Mouse (Mus musculus) limb, embryonic 14.5 days (tissue): Measurements from ENCODE around the gene Pigu. TPM values are rescaled to one million over a fixed set of nuclear protein-coding genes. Genes with fewer than 3 reads are reported as not detected.

Experiments used
- ATAC-seq: fragments of 200-750 bp; cut with Nextera tagmentation; 2 replicates; pipeline ENCODE4 v1.8.0; 2017; ENCODE audit warnings: low read depth, moderate number of reproducible peaks, moderate TSS enrichment; ENCODE audit not compliant: low FRiP score
- DNase-seq: peaks from one replicate; pipeline ENCODE4 v3.0.0-alpha.2; 2015; ENCODE audit warnings: low spot score
- H3K27ac ChIP-seq: fragments of 300-500 bp; sonication (generic); replicated peaks from 2 replicates; pipeline ENCODE4 v1.5.1; 2014; ENCODE audit warnings: low read depth, mild to moderate bottlenecking, low read length, moderate library complexity, mixed read lengths
- H3K27me3 ChIP-seq: fragments of 300-500 bp; sonication (generic); 2 replicates; pipeline ENCODE4 v1.6.1; 2014; ENCODE audit warnings: low read length, mixed read lengths; ENCODE audit not compliant: control insufficient read depth, insufficient read depth
- H3K36me3 ChIP-seq: fragments of 300-500 bp; sonication (generic); 2 replicates; pipeline ENCODE4 v1.6.1; 2014; ENCODE audit warnings: mild to moderate bottlenecking, low read length, moderate library complexity, mixed read lengths; ENCODE audit not compliant: control insufficient read depth, insufficient read depth
- H3K4me1 ChIP-seq: fragments of 300-500 bp; sonication (generic); 2 replicates; pipeline ENCODE4 v1.6.1; 2014; ENCODE audit warnings: antibody characterized with exemption, low read length, mixed read lengths; ENCODE audit not compliant: control insufficient read depth, insufficient read depth
- H3K4me2 ChIP-seq: fragments of 300-500 bp; sonication (generic); replicated peaks from 2 replicates; pipeline ENCODE4 v1.6.1; 2014; ENCODE audit warnings: low read depth, mild to moderate bottlenecking, low read length, moderate library complexity; ENCODE audit not compliant: severe bottlenecking
- H3K4me3 ChIP-seq: fragments of 300-500 bp; sonication (generic); replicated peaks from 2 replicates; pipeline ENCODE4 v1.5.1; 2014; ENCODE audit warnings: low read length
- H3K9ac ChIP-seq: fragments of 300-500 bp; sonication (generic); 2 replicates; pipeline ENCODE4 v1.6.1; 2014; ENCODE audit warnings: mild to moderate bottlenecking, low read depth, low read length, moderate library complexity; ENCODE audit not compliant: severe bottlenecking
- H3K9me3 ChIP-seq: fragments of 300-500 bp; sonication (generic); 2 replicates; pipeline ENCODE4 v1.6.1; 2016; ENCODE audit warnings: low read length; ENCODE audit not compliant: control insufficient read depth
- POLR2A ChIP-seq: fragments of 200-500 bp; IDR thresholded peaks from 2 replicates; pipeline ENCODE4 v1.8.0; 2012; ENCODE audit warnings: inconsistent platforms, mild to moderate bottlenecking, moderate library complexity, borderline replicate concordance; ENCODE audit not compliant: insufficient read depth, insufficient read length; ENCODE audit errors: extremely low read depth
- WGBS: fragments of 180-500 bp; shearing (Covaris S2); extraction: QIAGEN DNeasy Blood & Tissue Kit; methylation state at CpG from one replicate; pipeline ENCODE4 v1.1.7; 2014; 5-methylcytosine and 5-hydroxymethylcytosine counted together
- polyA plus RNA-seq, 2 experiments: library from polyadenylated mRNA; depleted of rRNA in 1 of 2; stranded (reverse) in 1 of 2; unstranded in 1 of 2; fragments of >200 nt; fragmentation: Nextera tagmentation in 1 of 2; extraction: Ambion mirVana in 1 of 2; gene quantifications; 2 replicates each; pipeline versions ENCODE4 v1.2.1 to v1.2.3; 2012 to 2014

Pigu gene
- polyA plus RNA-seq, 2 experiments: 43.8 to 50.7 TPM

DNA sequence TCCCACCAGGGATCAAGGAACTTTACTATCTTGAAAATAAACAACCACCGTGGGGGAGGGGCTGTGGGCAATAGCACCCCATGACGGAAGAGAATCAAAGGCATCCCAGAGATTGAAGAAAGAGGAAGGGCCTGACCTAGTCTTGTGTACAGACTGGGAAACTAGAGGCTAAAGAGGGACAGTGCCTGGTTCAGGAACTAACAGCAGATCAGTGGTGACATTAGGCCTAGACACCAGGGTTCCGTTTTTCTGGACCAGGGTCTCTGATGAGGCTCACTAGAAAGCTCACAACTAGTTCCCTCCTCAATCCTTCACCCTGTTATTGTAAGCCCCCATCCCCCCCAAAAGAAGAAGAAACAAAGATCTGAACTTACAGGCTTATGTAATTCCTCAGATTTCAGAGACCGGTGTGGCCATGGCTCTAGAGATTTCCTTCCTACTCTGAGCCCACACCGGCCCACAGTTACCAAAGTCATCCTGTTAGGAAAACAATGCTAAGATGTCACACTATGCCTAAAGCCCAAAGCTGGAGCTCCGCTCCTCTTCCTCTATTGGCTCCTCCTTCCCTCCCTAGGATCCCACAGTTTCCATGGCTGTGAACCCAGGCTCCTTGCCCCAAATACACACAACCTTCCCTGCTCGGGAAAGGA lies 10.5 kb upstream of the Pigu start:
- ATAC-seq (no peak), DNase-seq (no peak)
- H3K4me2 ChIP-seq: no peak overlapping the region
- no peak overlapping the region for H3K27ac ChIP-seq
- no peak overlapping the region for H3K9ac ChIP-seq
- WGBS: 80% methylated on average over 7 of the region's 7 CpGs
- H3K27me3 ChIP-seq: no peaks in the 10 kb centered on the region
- no peak for TF ChIP-seq POLR2A
- no peak overlapping the region for H3K4me3 ChIP-seq
- no peaks in the 10 kb centered on the region for H3K9me3 ChIP-seq
- no peaks in the 10 kb centered on the region for H3K4me1 ChIP-seq
- no peaks in the 10 kb centered on the region for H3K36me3 ChIP-seq

DNA sequence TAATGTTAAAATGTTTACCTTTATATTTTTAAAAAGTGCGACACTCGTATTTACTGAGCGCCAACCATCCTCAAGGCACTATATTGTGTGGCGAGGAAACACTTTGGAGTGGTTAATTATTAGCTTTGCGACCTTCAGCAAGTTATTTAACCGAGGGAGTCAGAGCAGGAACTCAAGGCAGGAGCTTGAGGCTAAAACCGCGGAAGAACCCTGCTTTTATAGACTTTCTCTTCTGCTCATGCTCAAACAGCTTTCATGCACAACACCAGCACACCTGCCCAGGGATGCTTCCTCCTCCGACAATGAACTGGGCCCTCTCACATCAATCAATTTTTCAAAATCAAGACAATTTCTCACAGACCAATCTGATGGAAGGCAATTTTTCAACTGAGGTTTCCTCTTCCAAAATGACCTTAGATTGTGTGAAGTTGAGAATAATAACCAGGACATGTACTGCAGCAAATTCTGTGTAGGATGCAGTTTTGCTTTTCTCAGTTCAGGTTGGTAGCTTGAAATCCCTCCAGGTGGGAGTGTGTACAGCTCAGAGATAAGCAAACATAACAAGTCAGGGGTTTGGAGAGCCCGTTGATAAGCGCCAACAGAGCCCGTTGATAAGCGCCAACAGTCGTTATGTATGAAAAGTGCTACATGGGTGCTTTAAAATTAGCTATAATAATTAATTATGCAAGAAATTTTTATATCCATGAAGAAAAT lies 613 bp upstream of the Pigu start:
- DNase-seq (no peak), ATAC-seq (peak; percentile 12; the same call in 1 of the 2 replicates)
- Histone ChIP-seq H3K9ac (peak overlapping the region; percentile 26; the same call in 1 of the 2 replicates), H3K4me3 (peak overlapping the region; percentile 81), H3K27me3 (no peaks in the 10 kb centered on the region), H3K27ac (no peak overlapping the region; the same call in 1 of the 2 replicates), H3K36me3 (no peaks in the 10 kb centered on the region), H3K9me3 (no peaks in the 10 kb centered on the region), H3K4me2 (peak overlapping the region; percentile 73), H3K4me1 (peaks cover 6% of the 10 kb centered on the region; the same call in 1 of the 2 replicates)
- no peak for TF ChIP-seq POLR2A
- 35% methylated on average over 14 of the region's 14 CpGs for WGBS

DNA sequence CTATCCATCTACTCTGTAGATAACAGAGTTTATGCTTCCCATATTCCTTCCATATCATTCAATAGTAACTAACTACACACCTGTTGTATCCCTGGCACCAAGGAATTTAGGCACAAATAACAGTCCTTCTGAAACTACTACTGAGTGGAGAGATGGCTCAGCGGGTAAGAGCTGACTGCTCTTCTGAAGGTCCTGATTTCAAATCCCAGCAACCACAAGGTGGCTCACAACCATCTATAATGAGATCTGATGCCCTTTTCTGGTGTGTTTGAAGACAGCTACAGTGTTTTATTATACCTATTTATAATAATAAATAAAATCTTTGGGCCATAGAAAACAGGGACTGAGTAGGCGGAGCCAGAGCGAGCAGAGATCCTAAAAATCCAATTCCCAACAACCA lies 2.8 kb downstream of the Pigu start:
- Histone ChIP-seq H3K4me3 (no peak overlapping the region), H3K36me3 (no peaks in the 10 kb centered on the region), H3K4me1 (peaks cover 6% of the 10 kb centered on the region; the same call in 1 of the 2 replicates), H3K27me3 (no peaks in the 10 kb centered on the region), H3K9me3 (no peaks in the 10 kb centered on the region), H3K27ac (no peak overlapping the region), H3K9ac (no peak overlapping the region), H3K4me2 (no peak overlapping the region)
- WGBS: 90% methylated on average over 3 of the region's 3 CpGs
- TF ChIP-seq POLR2A: no peak
- no peak for DNase-seq
- ATAC-seq: no peak

DNA sequence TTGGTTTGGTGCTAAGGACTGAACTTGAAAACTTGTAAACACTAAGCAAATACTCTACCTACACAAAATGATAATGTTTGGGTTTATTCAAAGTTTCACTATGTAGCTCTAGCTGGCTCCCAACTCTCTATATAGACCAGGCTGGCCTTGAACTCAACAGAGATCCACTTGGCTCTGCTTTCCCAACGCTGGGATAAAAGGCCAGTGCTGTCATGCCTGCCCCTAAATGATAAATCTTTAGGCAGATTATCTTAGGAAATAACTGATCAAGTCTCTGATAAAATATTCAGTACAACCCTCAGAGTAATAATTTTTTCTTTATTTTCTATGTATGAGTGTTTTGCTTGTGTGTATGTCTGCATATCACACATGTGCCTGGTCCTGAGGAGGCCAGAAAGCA lies 10.6 kb downstream of the Pigu start:
- no peaks in the 10 kb centered on the region for H3K4me1 ChIP-seq
- no peak for DNase-seq
- no peak overlapping the region for H3K9ac ChIP-seq
- H3K9me3 ChIP-seq: no peaks in the 10 kb centered on the region
- H3K27ac ChIP-seq: no peak overlapping the region
- H3K4me3 ChIP-seq: no peak overlapping the region
- no peak for TF ChIP-seq POLR2A
- H3K4me2 ChIP-seq: no peak overlapping the region
- H3K36me3 ChIP-seq: peaks cover 11% of the 10 kb centered on the region
- ATAC-seq: no peak
- H3K27me3 ChIP-seq: no peaks in the 10 kb centered on the region
- 74% methylated on average over 1 of the region's 1 CpGs for WGBS

DNA sequence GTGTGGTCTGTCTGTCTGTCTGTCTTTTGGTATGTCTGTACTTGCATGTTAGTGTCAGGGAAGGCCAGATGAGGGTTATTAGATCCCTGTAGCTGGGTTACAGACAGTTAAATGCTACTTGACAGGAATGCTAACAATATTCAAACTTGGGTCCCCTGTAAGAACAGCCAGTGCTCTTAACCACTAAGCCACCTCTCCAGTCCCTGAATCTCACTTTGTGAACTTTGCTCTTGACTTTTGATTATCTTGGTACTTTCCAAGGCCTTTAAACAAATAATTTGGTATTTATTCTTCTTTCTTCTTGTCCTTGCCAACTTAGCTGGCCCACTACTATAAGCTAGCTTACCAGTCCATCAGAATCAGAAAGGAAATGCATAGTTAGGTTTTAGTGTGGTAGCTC lies 17.1 kb downstream of the Pigu start:
- Histone ChIP-seq H3K9me3 (no peaks in the 10 kb centered on the region), H3K9ac (no peak overlapping the region), H3K27me3 (no peaks in the 10 kb centered on the region), H3K4me2 (no peak overlapping the region), H3K36me3 (peaks cover 19% of the 10 kb centered on the region), H3K4me3 (no peak overlapping the region), H3K27ac (no peak overlapping the region), H3K4me1 (no peaks in the 10 kb centered on the region)
- no peak for ATAC-seq
- no peak for TF ChIP-seq POLR2A
- no peak for DNase-seq
